Mouse (Mus musculus) lung, postnatal 0 days (tissue): ENCODE results near the gene Nek7. TPM values are rescaled to one million over a fixed set of nuclear protein-coding genes. Genes with fewer than 3 reads are reported as not detected.
A peak's percentile ranks its signal among the peaks of the same experiment; 100 is the strongest.

Experiments used
- ATAC-seq: fragments of 200-750 bp; cut with Nextera tagmentation; 2 replicates; pipeline ENCODE4 v1.8.0; 2017; ENCODE audit warnings: moderate library complexity
- DNase-seq: peaks from one replicate; pipeline ENCODE4 v3.0.0-alpha.2; 2016; ENCODE audit warnings: low spot score
- H3K27ac ChIP-seq: fragments of 300-500 bp; sonication (generic); 2 replicates; pipeline ENCODE4 v1.5.1; 2014; ENCODE audit warnings: antibody characterized with exemption, mild to moderate bottlenecking, low read length, mixed read lengths
- H3K27me3 ChIP-seq: fragments of 300-500 bp; sonication (generic); replicated peaks from 2 replicates; pipeline ENCODE4 v1.6.1; 2014; ENCODE audit warnings: low read length, mixed read lengths; ENCODE audit not compliant: insufficient read depth
- H3K36me3 ChIP-seq: fragments of 300-500 bp; sonication (generic); 2 replicates; pipeline ENCODE4 v1.6.1; 2014; ENCODE audit warnings: low read length, mixed read lengths; ENCODE audit not compliant: insufficient read depth
- H3K4me1 ChIP-seq: fragments of 300-500 bp; sonication (generic); 2 replicates; pipeline ENCODE4 v1.6.1; 2014; ENCODE audit warnings: antibody characterized with exemption, low read depth, low read length, mixed read lengths; ENCODE audit not compliant: insufficient read depth
- H3K4me2 ChIP-seq: fragments of 300-500 bp; sonication (generic); replicated peaks from 2 replicates; pipeline ENCODE4 v1.6.1; 2014; ENCODE audit warnings: low read depth, mild to moderate bottlenecking, low read length, moderate library complexity, mixed read lengths
- H3K4me3 ChIP-seq: fragments of 300-500 bp; sonication (generic); 2 replicates; pipeline ENCODE4 v1.5.1; 2014; ENCODE audit warnings: low read depth, low read length
- H3K9ac ChIP-seq: fragments of 300-500 bp; sonication (generic); replicated peaks from 2 replicates; pipeline ENCODE4 v1.6.1; 2014; ENCODE audit warnings: low read depth, mild to moderate bottlenecking
- H3K9me3 ChIP-seq: fragments of 300-500 bp; sonication (generic); 2 replicates; pipeline ENCODE4 v1.6.1; 2016; ENCODE audit warnings: low read length, mixed read lengths
- CTCF ChIP-seq: IDR thresholded peaks from 2 replicates; pipeline ENCODE4 v1.5.1; 2016; ENCODE audit warnings: antibody characterized with exemption, mild to moderate bottlenecking
- EP300 ChIP-seq: IDR thresholded peaks from 2 replicates; pipeline ENCODE4 v1.6.1; 2016; ENCODE audit warnings: antibody characterized with exemption, mild to moderate bottlenecking, control low read depth
- WGBS: fragments of 180-500 bp; shearing (Covaris S2); extraction: QIAGEN DNeasy Blood & Tissue Kit; methylation state at CpG from one replicate; pipeline ENCODE4 v1.1.7; 2014; 5-methylcytosine and 5-hydroxymethylcytosine counted together
- polyA plus RNA-seq: library from polyadenylated mRNA; unstranded; fragments of >200 nt; fragmentation: Nextera tagmentation; extraction: Ambion mirVana; gene quantifications from 2 replicates; pipeline ENCODE4 v1.2.1, GENCODE M21; 2015

The Nek7 gene
- polyA plus RNA-seq, 1 experiment from 2014 or later, result 41.6 TPM

- no peaks in the 10 kb centered on the region for H3K27me3 ChIP-seq
- H3K36me3 ChIP-seq, result no peaks in the 10 kb centered on the region
- H3K4me2 ChIP-seq, result no peak overlapping the region
- DNase-seq (no peak), ATAC-seq (no peak)
- H3K9me3 ChIP-seq, result no peaks in the 10 kb centered on the region
- TF ChIP-seq EP300 (no peak), CTCF (no peak)
- no peak overlapping the region for H3K9ac ChIP-seq
- no peak overlapping the region for H3K4me3 ChIP-seq
- no peak overlapping the region for H3K27ac ChIP-seq
- WGBS, result 75% methylated on average over 1 of the region's 1 CpGs
- H3K4me1 ChIP-seq, result no peaks in the 10 kb centered on the region
Observed at GRCm38 (mm10) chr1:138612177-138612576, 7.8 kb downstream of the Nek7 start.

- no peak overlapping the region for H3K4me3 ChIP-seq
- H3K4me2 ChIP-seq, result peak overlapping the region; percentile 36
- peak; percentile 35 for DNase-seq
- no peaks in the 10 kb centered on the region for H3K9me3 ChIP-seq
- no peak overlapping the region for H3K9ac ChIP-seq
- H3K27ac ChIP-seq, result no peak overlapping the region
- H3K27me3 ChIP-seq, result no peaks in the 10 kb centered on the region
- ATAC-seq, result peak; percentile 53; the same call in 1 of the 2 replicates
- no peaks in the 10 kb centered on the region for H3K36me3 ChIP-seq
- TF ChIP-seq EP300 (no peak), CTCF (0 out of 2 replicates have a peak, but pooled peaks have one; percentile 12)
- H3K4me1 ChIP-seq, result no peaks in the 10 kb centered on the region; the same call in 1 of the 2 replicates
- 47% methylated on average over 12 of the region's 12 CpGs for WGBS
Observed at GRCm38 (mm10) chr1:138609176-138609575, 10.8 kb downstream of the Nek7 start.

DNA sequence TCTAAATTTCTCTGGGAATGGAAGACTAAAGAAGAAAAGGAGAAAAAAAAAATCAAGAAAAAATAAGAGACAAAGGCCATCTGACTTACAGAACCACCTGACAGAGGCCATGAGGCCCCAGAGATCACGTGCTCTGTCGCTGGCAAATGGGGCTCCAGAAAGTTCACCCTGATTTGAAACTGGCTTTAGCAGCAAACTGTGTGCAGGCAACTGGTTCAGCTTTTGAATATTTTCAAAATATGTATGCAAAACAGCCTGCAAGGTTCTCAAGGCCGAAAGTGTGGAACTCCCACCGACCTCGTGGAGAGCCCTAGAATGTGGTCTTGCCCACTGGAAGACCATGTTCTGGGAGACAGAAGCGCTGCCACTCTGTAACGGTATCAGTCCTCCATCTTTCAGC, 11.6 kb downstream of the Nek7 start:
- Histone ChIP-seq H3K27me3 (no peaks in the 10 kb centered on the region), H3K27ac (no peak overlapping the region), H3K4me2 (no peak overlapping the region), H3K4me1 (no peaks in the 10 kb centered on the region; the same call in 1 of the 2 replicates), H3K36me3 (no peaks in the 10 kb centered on the region), H3K9me3 (no peaks in the 10 kb centered on the region), H3K9ac (no peak overlapping the region), H3K4me3 (no peak overlapping the region)
- ATAC-seq (no peak), DNase-seq (no peak)
- WGBS, result 95% methylated on average over 7 of the region's 7 CpGs
- TF ChIP-seq CTCF (no peak), EP300 (no peak)

DNA sequence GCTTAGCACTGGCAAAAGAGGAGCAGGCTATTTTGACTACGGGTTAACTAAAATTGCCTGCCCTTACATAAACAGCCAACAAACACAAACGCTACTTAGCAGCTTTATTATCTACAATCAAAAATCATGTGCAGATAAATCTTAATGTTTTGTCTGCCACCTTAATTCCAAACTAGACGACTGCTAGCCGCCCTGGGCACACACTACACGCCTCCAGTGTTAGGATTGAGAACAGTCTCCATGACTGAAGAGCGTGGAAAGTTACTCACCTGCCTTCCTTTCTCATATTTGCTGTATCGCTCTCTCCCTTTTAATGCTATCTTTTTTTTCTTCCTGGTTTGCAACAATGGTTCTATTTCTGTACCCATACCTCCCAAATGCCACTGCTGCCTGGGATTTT, 12.1 kb downstream of the Nek7 start:
- H3K9me3 ChIP-seq, result no peaks in the 10 kb centered on the region
- no peak overlapping the region for H3K27ac ChIP-seq
- no peaks in the 10 kb centered on the region for H3K27me3 ChIP-seq
- no peak overlapping the region for H3K4me3 ChIP-seq
- H3K36me3 ChIP-seq, result no peaks in the 10 kb centered on the region
- WGBS, result 82% methylated on average over 7 of the region's 7 CpGs
- ATAC-seq (no peak), DNase-seq (no peak)
- H3K4me2 ChIP-seq, result no peak overlapping the region
- TF ChIP-seq CTCF, result no peak
- TF ChIP-seq EP300, result no peak
- no peaks in the 10 kb centered on the region; the same call in 1 of the 2 replicates for H3K4me1 ChIP-seq
- no peak overlapping the region for H3K9ac ChIP-seq

GRCm38 (mm10) chr1:138606771-138607170, 13.2 kb downstream of the Nek7 start:
- Histone ChIP-seq H3K4me2 (no peak overlapping the region), H3K36me3 (no peaks in the 10 kb centered on the region), H3K9ac (no peak overlapping the region), H3K9me3 (no peaks in the 10 kb centered on the region), H3K27me3 (no peaks in the 10 kb centered on the region), H3K4me3 (no peak overlapping the region), H3K27ac (no peak overlapping the region), H3K4me1 (no peaks in the 10 kb centered on the region; the same call in 1 of the 2 replicates)
- no peak for TF ChIP-seq CTCF
- peak; percentile 81 for TF ChIP-seq EP300
- ATAC-seq (peak; percentile 38), DNase-seq (no peak)
- 64% methylated on average over 8 of the region's 8 CpGs for WGBS

GRCm38 (mm10) chr1:138604736-138605135, 15.2 kb downstream of the Nek7 start:
- TF ChIP-seq CTCF (no peak), EP300 (no peak)
- Histone ChIP-seq H3K27me3 (no peaks in the 10 kb centered on the region), H3K27ac (no peak overlapping the region), H3K36me3 (no peaks in the 10 kb centered on the region), H3K9me3 (no peaks in the 10 kb centered on the region), H3K9ac (no peak overlapping the region), H3K4me1 (no peaks in the 10 kb centered on the region; the same call in 1 of the 2 replicates), H3K4me3 (no peak overlapping the region), H3K4me2 (no peak overlapping the region)
- WGBS, result 62% methylated on average over 2 of the region's 2 CpGs
- ATAC-seq (peak; percentile 62), DNase-seq (peak; percentile 43)

DNA sequence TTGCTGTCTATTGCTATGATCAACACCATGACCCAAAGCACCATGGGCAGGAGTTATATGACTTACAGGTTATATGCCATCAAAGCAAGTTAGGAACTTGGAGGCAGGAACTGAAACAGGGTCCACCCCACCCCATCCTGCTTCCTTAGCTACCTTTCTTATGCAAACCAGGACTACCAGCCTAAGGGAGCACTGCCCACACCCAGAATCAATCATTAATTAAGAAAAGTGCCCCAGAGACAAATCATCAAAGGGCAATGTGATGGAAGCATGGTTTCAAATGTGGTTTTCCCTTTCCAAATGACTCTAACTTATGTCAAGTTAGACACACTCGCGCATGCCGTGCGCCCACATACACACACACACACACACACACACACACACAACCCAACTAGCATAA, 16.0 kb downstream of the Nek7 start:
- Histone ChIP-seq H3K9me3 (no peaks in the 10 kb centered on the region), H3K9ac (no peak overlapping the region), H3K4me1 (no peaks in the 10 kb centered on the region; the same call in 1 of the 2 replicates), H3K4me2 (no peak overlapping the region), H3K27ac (no peak overlapping the region), H3K27me3 (no peaks in the 10 kb centered on the region), H3K4me3 (no peak overlapping the region), H3K36me3 (no peaks in the 10 kb centered on the region)
- DNase-seq, result no peak
- WGBS, result 91% methylated on average over 4 of the region's 4 CpGs
- no peak for ATAC-seq
- no peak for TF ChIP-seq CTCF
